Mouse (Mus musculus) erythroblast, embryonic 14.5 days (primary cell): ENCODE results near the gene Hus1. TPM values are rescaled to one million over a fixed set of nuclear protein-coding genes. Genes with fewer than 3 reads are reported as not detected.

Experiments
- H3K27me3 ChIP-seq: 2 replicates; pipeline ENCODE4 v1.6.1; 2012; ENCODE audit warnings: inconsistent platforms; ENCODE audit not compliant: control insufficient read depth
- H3K36me3 ChIP-seq: 2 replicates; pipeline ENCODE4 v1.6.1; 2012; ENCODE audit warnings: mild to moderate bottlenecking, inconsistent platforms; ENCODE audit not compliant: control insufficient read depth
- H3K4me1 ChIP-seq: 2 replicates; pipeline ENCODE4 v1.6.1; 2012; ENCODE audit warnings: inconsistent platforms; ENCODE audit not compliant: control insufficient read depth
- H3K4me3 ChIP-seq: replicated peaks from 2 replicates; pipeline ENCODE3; 2012; ENCODE audit warnings: moderate library complexity, mild to moderate bottlenecking, inconsistent platforms
- H3K9me3 ChIP-seq: 2 replicates; pipeline ENCODE4 v1.6.1; 2012; ENCODE audit warnings: low read length, inconsistent platforms, mixed read lengths; ENCODE audit not compliant: control insufficient read depth
- GATA1 ChIP-seq: IDR thresholded peaks from 2 replicates; pipeline ENCODE4 v1.6.1; 2012; ENCODE audit warnings: low read length, inconsistent platforms, mixed read lengths
- TAL1 ChIP-seq: IDR thresholded peaks from 3 replicates; pipeline ENCODE4 v1.6.1; 2012; ENCODE audit warnings: low read length, inconsistent platforms, mixed read lengths
- polyA plus RNA-seq: library from polyadenylated mRNA; stranded (reverse); fragments of >175 nt; gene quantifications from 2 replicates; pipeline ENCODE4 v1.2.3, GENCODE M21; 2012

Gene Hus1
- polyA plus RNA-seq, 1 experiment: 0.10 TPM

GRCm38 (mm10) chr11:8988084-8988483, 22.9 kb downstream of the Hus1 start:
- TF ChIP-seq TAL1 (no peak), GATA1 (no peak)
- peaks cover 25% of the 10 kb centered on the region for H3K36me3 ChIP-seq
- H3K9me3 ChIP-seq: no peaks in the 10 kb centered on the region
- peaks cover 3% of the 10 kb centered on the region; the same call in 1 of the 2 replicates for H3K27me3 ChIP-seq
- no peak overlapping the region for H3K4me3 ChIP-seq
- no peaks in the 10 kb centered on the region for H3K4me1 ChIP-seq

- Histone ChIP-seq H3K36me3 (peaks cover 7% of the 10 kb centered on the region), H3K9me3 (no peaks in the 10 kb centered on the region), H3K4me1 (no peaks in the 10 kb centered on the region), H3K4me3 (no peak overlapping the region), H3K27me3 (peaks cover 3% of the 10 kb centered on the region; the same call in 1 of the 2 replicates)
- TF ChIP-seq TAL1: no peak
Observed at GRCm38 (mm10) chr11:8986058-8986457, 24.9 kb downstream of the Hus1 start.

GRCm38 (mm10) chr11:8983237-8983861, 27.6 kb downstream of the Hus1 start:
- Histone ChIP-seq H3K9me3 (no peaks in the 10 kb centered on the region), H3K4me1 (no peaks in the 10 kb centered on the region), H3K4me3 (no peak overlapping the region), H3K27me3 (peaks cover 3% of the 10 kb centered on the region; the same call in 1 of the 2 replicates), H3K36me3 (no peaks in the 10 kb centered on the region)
- TF ChIP-seq GATA1: no peak
- no peak for TF ChIP-seq TAL1

DNA sequence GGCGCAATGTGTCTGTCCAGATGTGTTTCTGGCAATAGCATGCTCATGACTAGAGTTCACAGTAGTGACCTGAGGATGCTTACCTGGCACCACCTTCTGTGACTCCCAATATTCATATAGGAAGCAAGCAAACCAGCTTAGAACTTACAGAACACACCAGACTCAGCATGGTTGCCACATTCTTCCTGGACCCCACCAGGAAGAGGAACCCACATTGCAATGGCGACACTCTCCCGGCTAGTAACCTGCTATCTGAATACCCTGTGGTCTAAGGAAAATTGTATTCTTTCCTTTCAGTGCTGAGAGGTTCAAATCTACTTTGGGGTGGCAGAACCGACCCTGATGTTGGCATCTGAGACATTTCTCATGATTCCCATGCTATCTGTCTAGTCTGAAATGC, 32.8 kb downstream of the Hus1 start:
- Histone ChIP-seq H3K9me3 (no peaks in the 10 kb centered on the region), H3K27me3 (no peaks in the 10 kb centered on the region), H3K36me3 (no peaks in the 10 kb centered on the region), H3K4me3 (no peak overlapping the region), H3K4me1 (peaks cover 5% of the 10 kb centered on the region)
- TF ChIP-seq TAL1: no peak
- no peak for TF ChIP-seq GATA1

GRCm38 (mm10) chr11:8973166-8973565, 37.8 kb downstream of the Hus1 start, which contains the start of gene Pkd1l1:
TSS of gene Pkd1l1 (minus strand) at chr11:8973266.
- Histone ChIP-seq H3K27me3 (no peaks in the 10 kb centered on the region), H3K4me1 (peaks cover 51% of the 10 kb centered on the region), H3K9me3 (no peaks in the 10 kb centered on the region), H3K4me3 (no peak within 1 kb of the TSS), H3K36me3 (no peaks in the 10 kb centered on the region)
- TF ChIP-seq GATA1: no peak
- TF ChIP-seq TAL1: no peak

GRCm38 (mm10) chr11:8972093-8972492, 38.9 kb downstream of the Hus1 start:
- H3K4me1 ChIP-seq: peaks cover 59% of the 10 kb centered on the region

DNA sequence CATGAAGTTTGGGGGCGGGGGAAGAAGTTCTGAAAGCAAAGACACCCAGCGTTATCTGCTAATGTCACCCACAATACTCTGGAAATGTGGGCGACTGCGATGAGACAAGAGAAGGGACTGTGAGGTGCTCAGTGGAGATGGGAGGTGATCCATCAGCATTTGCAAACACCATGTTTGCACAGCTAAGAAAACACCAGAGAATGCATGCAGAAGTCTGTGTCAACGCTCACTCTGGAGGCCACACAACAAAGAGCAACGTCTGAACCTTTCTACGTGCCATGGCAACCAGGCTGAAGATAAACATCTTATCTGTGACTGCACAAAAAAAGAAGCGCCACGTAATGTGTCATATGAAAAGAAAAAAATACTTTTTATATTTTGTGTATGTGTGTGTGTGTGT, 40.5 kb downstream of the Hus1 start:
- Histone ChIP-seq H3K36me3 (no peaks in the 10 kb centered on the region), H3K4me1 (peaks cover 68% of the 10 kb centered on the region), H3K27me3 (no peaks in the 10 kb centered on the region), H3K9me3 (no peaks in the 10 kb centered on the region), H3K4me3 (peak overlapping the region; percentile 54)
- TF ChIP-seq GATA1 (peak; percentile 62), TAL1 (peak; percentile 57; the same call in 2 of the 3 replicates)

More at GRCm38 (mm10) chr11:8972093-8972492, 38.9 kb downstream of the Hus1 start:
- TF ChIP-seq GATA1 (no peak), TAL1 (no peak)
- Histone ChIP-seq H3K36me3 (no peaks in the 10 kb centered on the region), H3K27me3 (no peaks in the 10 kb centered on the region), H3K9me3 (no peaks in the 10 kb centered on the region), H3K4me3 (no peak overlapping the region)

DNA sequence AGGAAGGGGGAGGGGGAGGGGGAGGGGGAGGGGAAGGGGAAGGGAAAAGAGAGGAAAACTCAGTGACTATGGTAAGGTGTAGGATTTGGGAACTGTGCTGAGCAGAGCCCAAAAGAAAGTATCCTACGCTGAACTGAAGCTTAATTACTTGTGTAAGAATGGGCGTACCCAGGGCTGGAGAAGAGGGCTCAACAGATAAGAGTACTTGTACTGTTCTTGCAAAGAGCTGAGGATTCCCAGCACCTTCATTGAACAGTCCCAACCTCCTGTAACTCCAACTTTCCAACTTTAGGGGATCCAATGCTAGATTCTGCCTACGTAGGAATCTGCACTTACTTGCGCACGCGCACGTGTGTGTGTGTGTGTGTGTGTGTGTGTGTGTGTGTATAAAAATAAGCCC, 42.9 kb downstream of the Hus1 start:
- H3K4me3 ChIP-seq: peak overlapping the region; percentile 16
- no peaks in the 10 kb centered on the region; the same call in 1 of the 2 replicates for H3K27me3 ChIP-seq
- no peaks in the 10 kb centered on the region for H3K9me3 ChIP-seq
- peaks cover 62% of the 10 kb centered on the region for H3K4me1 ChIP-seq
- TF ChIP-seq GATA1 (peak; percentile 28; the same call in 1 of the 2 replicates), TAL1 (no peak)
- H3K36me3 ChIP-seq: no peaks in the 10 kb centered on the region

DNA sequence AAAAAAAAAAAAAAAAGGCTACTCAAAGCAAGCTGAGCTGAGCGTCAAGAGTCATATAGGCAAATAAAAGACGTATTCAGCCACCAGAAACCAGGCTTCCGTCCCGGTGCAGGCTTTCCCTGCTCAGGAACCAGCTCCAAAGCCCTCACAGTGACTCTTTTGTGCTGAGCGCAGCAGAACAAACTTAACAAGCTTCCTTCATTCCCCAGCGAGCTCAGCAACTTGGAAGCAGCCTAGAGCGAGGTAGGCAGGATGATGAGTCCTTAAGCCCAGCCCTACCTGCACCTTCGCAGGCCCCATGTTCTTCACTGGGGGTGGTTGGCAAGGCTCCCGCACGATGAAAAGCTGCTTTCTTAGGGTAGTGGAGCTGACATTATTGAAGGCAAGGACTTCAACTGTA, 52.4 kb downstream of the Hus1 start:
- Histone ChIP-seq H3K4me1 (peaks cover 3% of the 10 kb centered on the region; the same call in 1 of the 2 replicates), H3K4me3 (no peak overlapping the region), H3K27me3 (no peaks in the 10 kb centered on the region), H3K9me3 (no peaks in the 10 kb centered on the region), H3K36me3 (no peaks in the 10 kb centered on the region)
- no peak for TF ChIP-seq GATA1
